Mouse (Mus musculus): ENCODE data around the gene Tyw1. TPM values are rescaled to one million over a fixed set of nuclear protein-coding genes. Genes with fewer than 3 reads are reported as not detected.
A peak's percentile ranks its signal among the peaks of the same experiment; 100 is the strongest.
"Not testable (repeated sequence)": the region's sequence is repeated elsewhere in the genome, so short reads cannot be mapped to it uniquely, and the experiment has no call there.

Gene Tyw1
- polyA plus RNA-seq, 1 experiment from 2014 or later = 11.2 TPM

GRCm38 (mm10) chr5:130236302-130236701 is 19.1 kb upstream of the Tyw1 start:
- H3K9me3 ChIP-seq (replicated peaks) = no peaks in the 10 kb centered on the region
- no peaks in the 10 kb centered on the region for H3K27me3 ChIP-seq
- H3K4me3 ChIP-seq (replicated peaks) = no peak overlapping the region
- H3K9ac ChIP-seq = no peak overlapping the region
- H3K36me3 ChIP-seq (replicated peaks) = peaks cover 99% of the 10 kb centered on the region
- no peak; the same call in 1 of the 2 replicates for ATAC-seq (ENCODE audit: insufficient read depth)
- H3K4me2 ChIP-seq = no peak overlapping the region
- no peak overlapping the region for H3K27ac ChIP-seq (replicated peaks)
- no peaks in the 10 kb centered on the region for H3K4me1 ChIP-seq (replicated peaks)
- 84% methylated on average over 8 of the region's 8 CpGs for WGBS (ENCODE audit: insufficient replicate concordance)

DNA sequence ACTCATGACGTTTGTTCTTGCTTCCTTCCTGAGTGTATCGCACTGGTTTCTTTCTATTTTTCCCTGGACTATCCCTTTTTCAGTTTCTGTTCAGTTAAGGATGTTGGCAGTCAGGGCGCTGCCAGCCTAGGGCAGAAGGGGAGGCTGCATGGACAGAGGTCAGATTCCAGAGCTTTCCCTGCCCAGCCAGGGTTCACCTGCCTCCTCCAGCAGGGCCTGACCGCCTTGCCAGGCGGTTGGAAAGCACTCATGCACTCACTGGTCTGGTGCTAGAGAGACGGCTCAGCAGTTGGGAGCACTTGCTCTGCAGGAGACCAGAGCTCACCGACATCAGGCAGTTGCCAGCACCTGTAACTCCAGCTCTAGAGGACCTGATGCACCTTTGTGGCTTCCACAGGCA is 16.2 kb upstream of the Tyw1 start:
- H3K9me3 ChIP-seq (replicated peaks) = no peaks in the 10 kb centered on the region
- no peak overlapping the region for H3K4me3 ChIP-seq (replicated peaks)
- no peaks in the 10 kb centered on the region for H3K4me1 ChIP-seq (replicated peaks)
- no peaks in the 10 kb centered on the region for H3K27me3 ChIP-seq
- H3K36me3 ChIP-seq (replicated peaks) = peaks cover 99% of the 10 kb centered on the region
- H3K9ac ChIP-seq = no peak overlapping the region
- H3K4me2 ChIP-seq = no peak overlapping the region
- WGBS (ENCODE audit: insufficient replicate concordance) = 82% methylated on average over 7 of the region's 7 CpGs
- H3K27ac ChIP-seq (replicated peaks) = no peak overlapping the region
- ATAC-seq (ENCODE audit: insufficient read depth) = no peak

DNA sequence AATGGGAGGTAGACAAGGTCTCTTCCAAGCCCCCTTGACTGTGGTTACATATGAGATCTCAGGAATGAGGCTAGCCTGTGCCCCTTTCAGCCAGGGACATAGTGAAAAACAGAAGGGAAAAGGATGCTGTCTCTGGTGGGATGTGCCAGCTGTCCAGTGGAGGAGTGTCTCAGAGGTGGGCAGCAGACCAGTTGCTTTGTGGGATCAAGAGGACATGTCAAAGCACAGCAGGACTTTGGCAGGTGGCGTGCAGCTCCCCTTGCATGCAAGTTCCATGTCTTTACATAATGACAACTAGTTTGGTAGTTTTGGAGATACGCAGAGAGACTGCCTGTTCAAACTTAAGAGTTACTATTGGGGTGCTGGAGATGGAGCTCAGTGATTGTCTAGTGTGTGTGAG is 15.6 kb upstream of the Tyw1 start:
- Histone ChIP-seq H3K27me3 (no peaks in the 10 kb centered on the region), H3K4me3 (replicated peaks) (no peak overlapping the region), H3K27ac (replicated peaks) (no peak overlapping the region), H3K9ac (no peak overlapping the region), H3K4me1 (replicated peaks) (no peaks in the 10 kb centered on the region), H3K9me3 (replicated peaks) (no peaks in the 10 kb centered on the region), H3K36me3 (replicated peaks) (peaks cover 99% of the 10 kb centered on the region), H3K4me2 (no peak overlapping the region)
- 89% methylated on average over 2 of the region's 2 CpGs for WGBS (ENCODE audit: insufficient replicate concordance)
- ATAC-seq (ENCODE audit: insufficient read depth) = no peak

- no peaks in the 10 kb centered on the region for H3K9me3 ChIP-seq (replicated peaks)
- H3K27ac ChIP-seq (replicated peaks) = no peak overlapping the region
- no peak overlapping the region for H3K9ac ChIP-seq
- H3K36me3 ChIP-seq (replicated peaks) = peaks cover 99% of the 10 kb centered on the region
- 86% methylated on average over 12 of the region's 12 CpGs for WGBS (ENCODE audit: insufficient replicate concordance)
- H3K4me2 ChIP-seq = no peak overlapping the region
- no peak overlapping the region for H3K4me3 ChIP-seq (replicated peaks)
- H3K4me1 ChIP-seq (replicated peaks) = no peaks in the 10 kb centered on the region
- H3K27me3 ChIP-seq = no peaks in the 10 kb centered on the region
- no peak for ATAC-seq (ENCODE audit: insufficient read depth)
These were observed 14.0 kb upstream of the Tyw1 start for GRCm38 (mm10) chr5:130241426-130241825.

DNA sequence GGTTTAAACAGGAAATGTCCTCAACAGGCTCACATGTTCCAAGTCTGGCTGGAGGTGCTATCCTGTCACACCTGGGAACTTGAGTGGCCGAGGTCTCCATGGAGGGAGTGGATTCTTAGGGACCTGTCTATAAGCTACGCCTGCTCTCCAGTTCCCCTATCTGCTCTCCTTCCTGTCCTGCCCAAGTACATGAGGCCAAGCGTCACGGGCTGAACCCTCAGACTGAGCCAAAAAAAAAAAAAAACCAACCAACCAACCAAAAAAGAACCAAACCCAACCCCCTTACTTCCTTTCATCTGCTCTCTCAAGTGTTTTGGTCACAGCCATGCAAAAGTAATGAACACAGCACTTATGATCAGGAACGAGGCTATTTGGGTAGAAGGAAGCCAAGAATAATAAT is 7.6 kb upstream of the Tyw1 start:
- Histone ChIP-seq H3K36me3 (replicated peaks) (peaks cover 100% of the 10 kb centered on the region), H3K4me2 (no peak overlapping the region), H3K4me1 (replicated peaks) (no peaks in the 10 kb centered on the region), H3K9me3 (replicated peaks) (no peaks in the 10 kb centered on the region), H3K4me3 (replicated peaks) (no peak overlapping the region), H3K9ac (no peak overlapping the region), H3K27ac (replicated peaks) (no peak overlapping the region), H3K27me3 (no peaks in the 10 kb centered on the region)
- 62% methylated on average over 5 of the region's 5 CpGs for WGBS (ENCODE audit: insufficient replicate concordance)
- ATAC-seq (ENCODE audit: insufficient read depth) = no peak

GRCm38 (mm10) chr5:130254164-130255016 is 1.0 kb upstream of the Tyw1 start:
- 6% methylated on average over 19 of the region's 19 CpGs for WGBS (ENCODE audit: insufficient replicate concordance)
- ATAC-seq (ENCODE audit: insufficient read depth) = no peak
- H3K36me3 ChIP-seq (replicated peaks) = peaks cover 46% of the 10 kb centered on the region

DNA sequence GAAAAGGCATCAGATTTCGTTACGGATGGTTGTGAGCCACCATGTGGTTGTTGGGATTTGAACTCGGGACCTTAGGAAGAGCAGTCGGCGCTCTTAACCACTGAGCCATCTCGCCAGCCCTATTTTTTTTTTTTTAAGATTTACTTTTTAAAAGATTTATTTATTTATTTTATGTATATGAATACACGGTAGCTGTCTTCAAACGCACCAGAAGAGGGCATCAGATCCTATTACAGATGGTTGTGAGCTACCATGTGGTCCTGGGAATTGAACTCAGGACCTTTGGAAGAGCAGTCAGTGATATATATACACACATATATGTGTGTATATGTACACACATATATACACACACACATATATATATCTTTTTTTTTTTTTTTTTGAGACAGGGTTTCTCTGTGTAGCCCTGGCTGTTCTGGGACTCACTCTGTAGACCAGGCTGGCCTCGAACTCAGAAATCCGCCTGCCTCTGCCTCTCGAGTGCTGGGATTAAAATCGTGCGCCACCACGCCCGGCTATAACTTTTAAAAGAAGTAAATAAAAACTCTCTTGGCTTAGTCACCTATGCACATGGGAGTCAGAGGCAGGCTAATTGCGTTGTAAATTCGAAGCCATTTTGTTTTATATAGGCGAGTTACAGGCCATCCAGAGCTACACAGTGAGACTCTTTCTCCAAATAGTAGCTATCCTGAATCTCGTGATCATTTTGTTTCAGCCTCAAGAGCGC is 543 bp downstream of the Tyw1 start:
- peaks cover 34% of the 10 kb centered on the region for H3K4me1 ChIP-seq (replicated peaks)
- H3K9ac ChIP-seq = peak overlapping the region; percentile 60
- H3K4me2 ChIP-seq = peak overlapping the region; percentile 91
- ATAC-seq (ENCODE audit: insufficient read depth) = peak; percentile 0; the same call in 1 of the 2 replicates
- peaks cover 30% of the 10 kb centered on the region for H3K36me3 ChIP-seq (replicated peaks)
- 21% methylated on average over 20 of the region's 20 CpGs for WGBS (ENCODE audit: insufficient replicate concordance)
- H3K27ac ChIP-seq (replicated peaks) = peak overlapping the region; percentile 90
- H3K9me3 ChIP-seq (replicated peaks); H3K27me3 ChIP-seq: not testable (repeated sequence)
- peak overlapping the region; percentile 82 for H3K4me3 ChIP-seq (replicated peaks)

More at GRCm38 (mm10) chr5:130254164-130255016, 1.0 kb upstream of the Tyw1 start:
- H3K4me2 ChIP-seq = peak overlapping the region; percentile 91
- H3K27me3 ChIP-seq = no peaks in the 10 kb centered on the region
- no peaks in the 10 kb centered on the region for H3K9me3 ChIP-seq (replicated peaks)
- peaks cover 34% of the 10 kb centered on the region for H3K4me1 ChIP-seq (replicated peaks)
- H3K27ac ChIP-seq (replicated peaks) = peak overlapping the region; percentile 90
- H3K4me3 ChIP-seq (replicated peaks) = peak overlapping the region; percentile 82
- peak overlapping the region; percentile 81 for H3K9ac ChIP-seq

- H3K9ac ChIP-seq = peak overlapping the region; percentile 83
- peaks cover 34% of the 10 kb centered on the region for H3K4me1 ChIP-seq (replicated peaks)
- H3K9me3 ChIP-seq (replicated peaks) = no peaks in the 10 kb centered on the region
- peaks cover 22% of the 10 kb centered on the region for H3K36me3 ChIP-seq (replicated peaks)
- H3K27me3 ChIP-seq = no peaks in the 10 kb centered on the region
- peak overlapping the region; percentile 82 for H3K4me3 ChIP-seq (replicated peaks)
- H3K4me2 ChIP-seq = peak overlapping the region; percentile 91
- peak; percentile 88 for ATAC-seq (ENCODE audit: insufficient read depth)
- WGBS (ENCODE audit: insufficient replicate concordance) = 1% methylated on average over 25 of the region's 25 CpGs
- H3K27ac ChIP-seq (replicated peaks) = peak overlapping the region; percentile 90
These were observed 1.4 kb downstream of the Tyw1 start for GRCm38 (mm10) chr5:130256678-130257271.

- Histone ChIP-seq H3K27me3 (no peaks in the 10 kb centered on the region), H3K36me3 (replicated peaks) (peaks cover 19% of the 10 kb centered on the region), H3K27ac (replicated peaks) (peak overlapping the region; percentile 81), H3K4me3 (replicated peaks) (peak overlapping the region; percentile 82), H3K9me3 (replicated peaks) (no peaks in the 10 kb centered on the region), H3K9ac (peak overlapping the region; percentile 83), H3K4me2 (peak overlapping the region; percentile 91), H3K4me1 (replicated peaks) (peaks cover 34% of the 10 kb centered on the region)
- ATAC-seq (ENCODE audit: insufficient read depth) = no peak
- WGBS (ENCODE audit: insufficient replicate concordance) = 4% methylated on average over 8 of the region's 8 CpGs
These were observed 1.9 kb downstream of the Tyw1 start for GRCm38 (mm10) chr5:130257303-130257702.

GRCm38 (mm10) chr5:130263454-130263853 is 8.0 kb downstream of the Tyw1 start:
- peaks cover 45% of the 10 kb centered on the region for H3K36me3 ChIP-seq (replicated peaks)

DNA sequence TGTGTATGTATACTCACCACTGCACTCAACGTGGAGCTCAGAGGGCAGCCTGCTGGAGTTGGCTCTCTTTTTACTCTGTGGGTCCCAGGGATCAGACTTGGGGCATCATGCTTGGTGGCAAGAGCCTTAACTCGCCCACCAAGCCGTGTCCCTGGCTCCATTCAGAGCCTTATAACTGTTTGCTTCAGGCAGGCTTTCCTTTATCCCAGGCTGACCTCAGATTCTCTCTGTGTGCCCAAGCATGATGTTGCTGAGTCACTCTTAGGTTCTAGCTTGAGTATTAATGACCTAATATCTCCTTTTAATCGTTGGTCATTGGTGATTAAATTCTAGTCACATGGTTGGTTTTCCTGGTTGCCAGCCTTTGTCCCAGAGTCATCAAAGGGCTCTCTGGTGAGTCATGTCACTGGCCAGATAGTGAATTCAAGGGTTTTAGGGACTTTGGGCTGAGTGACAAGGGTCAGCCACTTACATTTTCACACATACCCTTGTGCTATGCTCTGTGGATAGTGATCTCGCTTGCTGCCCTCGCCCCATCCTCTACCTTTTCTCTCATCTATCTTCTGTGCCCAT is 9.1 kb downstream of the Tyw1 start:
- no peak overlapping the region for H3K27ac ChIP-seq (replicated peaks)
- ATAC-seq (ENCODE audit: insufficient read depth) = no peak
- no peak overlapping the region for H3K9ac ChIP-seq
- 81% methylated on average over 6 of the region's 6 CpGs for WGBS (ENCODE audit: insufficient replicate concordance)
- H3K4me3 ChIP-seq (replicated peaks) = no peak overlapping the region
- H3K4me1 ChIP-seq (replicated peaks) = peaks cover 21% of the 10 kb centered on the region
- H3K27me3 ChIP-seq = no peaks in the 10 kb centered on the region
- no peak overlapping the region for H3K4me2 ChIP-seq
- H3K9me3 ChIP-seq (replicated peaks) = no peaks in the 10 kb centered on the region
- peaks cover 53% of the 10 kb centered on the region for H3K36me3 ChIP-seq (replicated peaks)

More at GRCm38 (mm10) chr5:130263454-130263853, 8.0 kb downstream of the Tyw1 start:
- Histone ChIP-seq H3K9ac (no peak overlapping the region), H3K4me1 (replicated peaks) (peaks cover 21% of the 10 kb centered on the region), H3K27ac (replicated peaks) (no peak overlapping the region), H3K4me2 (no peak overlapping the region), H3K27me3 (no peaks in the 10 kb centered on the region), H3K4me3 (replicated peaks) (no peak overlapping the region), H3K9me3 (replicated peaks) (no peaks in the 10 kb centered on the region)
- ATAC-seq (ENCODE audit: insufficient read depth) = no peak
- 75% methylated on average over 11 of the region's 11 CpGs for WGBS (ENCODE audit: insufficient replicate concordance)
